Mouse (Mus musculus): ENCODE data around the gene Alpl. TPM values are rescaled to one million over a fixed set of nuclear protein-coding genes. Genes with fewer than 3 reads are reported as not detected.

The Alpl gene
- polyA plus RNA-seq, 1 experiment: 8.2 TPM

DNA sequence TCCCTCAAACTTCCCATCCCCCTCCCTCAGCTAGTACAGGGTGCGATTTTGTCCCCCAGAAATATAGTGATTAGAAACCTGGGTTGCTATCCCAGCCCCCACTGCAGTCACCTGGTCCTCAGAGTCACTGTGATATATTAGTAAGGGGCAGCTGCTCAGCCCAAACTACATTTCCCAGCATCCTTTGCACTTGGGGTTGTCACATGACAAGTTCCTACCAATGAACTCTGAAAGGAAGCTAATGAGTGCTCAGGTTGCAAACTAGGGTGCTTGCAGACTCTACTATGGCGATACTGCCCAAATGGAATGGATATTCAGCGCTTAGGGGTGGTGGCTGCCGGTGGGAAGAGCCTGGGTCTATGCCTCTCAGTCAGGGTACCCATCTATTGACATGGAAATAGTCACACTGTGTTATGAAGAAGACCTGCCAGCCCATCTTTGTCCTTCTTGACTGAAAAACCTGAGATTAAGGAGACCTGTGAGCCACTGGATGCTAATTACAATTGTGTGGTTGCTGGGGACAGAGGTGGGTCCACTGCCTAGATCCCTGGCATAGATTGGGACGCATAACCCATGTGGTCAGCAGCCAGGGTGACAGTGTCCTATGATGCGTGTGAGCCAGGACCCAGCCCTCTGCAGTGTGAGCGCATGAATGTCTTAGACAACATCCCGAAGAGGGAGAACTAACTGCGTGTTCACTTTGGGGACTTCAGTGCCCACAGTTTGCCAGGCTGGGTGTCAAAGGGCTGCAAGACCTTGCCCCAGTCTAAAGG, 56.8 kb downstream of the Alpl start:
- Histone ChIP-seq H3K27me3 (ENCODE audit: control insufficient read depth, insufficient read depth, low read length) (no peaks in the 10 kb centered on the region), H3K27ac (ENCODE audit: control insufficient read depth, insufficient read depth, low read depth, low read length) (no peak overlapping the region), H3K36me3 (ENCODE audit: control insufficient read depth, insufficient read depth, low read length) (no peaks in the 10 kb centered on the region), H3K4me1 (ENCODE audit: control insufficient read depth, insufficient read depth, low read length) (no peaks in the 10 kb centered on the region), H3K4me3 (ENCODE audit: control insufficient read depth, low read depth, low read length) (no peak overlapping the region)
- TF ChIP-seq CTCF (IDR thresholded peaks at IDR 0.05; ENCODE audit: control insufficient read depth, insufficient read depth, insufficient replicate concordance, low read depth, low read length): no peak; the same call in 1 of the 2 replicates
- no peak for TF ChIP-seq POLR2A (IDR thresholded peaks at IDR 0.05; ENCODE audit: control insufficient read depth, low read depth, low read length)

DNA sequence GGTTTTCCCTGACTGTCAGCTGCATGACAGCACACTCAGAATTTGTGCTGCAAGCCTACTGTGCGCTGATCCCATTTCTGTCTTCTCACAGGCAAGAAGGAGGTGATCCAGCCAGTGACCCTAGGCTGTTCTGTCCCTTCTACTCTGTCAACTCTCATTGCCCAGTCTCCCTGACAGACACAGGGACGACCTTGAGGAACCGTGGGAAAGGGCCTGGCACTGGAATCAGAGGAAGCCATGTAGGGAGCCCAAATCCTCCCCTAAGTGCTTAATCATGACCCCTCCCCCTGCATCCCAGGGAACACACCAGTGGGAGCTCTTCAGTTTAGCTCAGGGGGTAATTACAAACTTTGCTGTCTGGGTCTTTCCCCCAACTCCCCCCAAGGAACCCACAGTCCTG, 58.4 kb downstream of the Alpl start:
- Histone ChIP-seq H3K27me3 (ENCODE audit: control insufficient read depth, insufficient read depth, low read length) (no peaks in the 10 kb centered on the region), H3K36me3 (ENCODE audit: control insufficient read depth, insufficient read depth, low read length) (no peaks in the 10 kb centered on the region), H3K27ac (ENCODE audit: control insufficient read depth, insufficient read depth, low read depth, low read length) (no peak overlapping the region), H3K4me1 (ENCODE audit: control insufficient read depth, insufficient read depth, low read length) (no peaks in the 10 kb centered on the region), H3K4me3 (ENCODE audit: control insufficient read depth, low read depth, low read length) (no peak overlapping the region)
- TF ChIP-seq POLR2A (IDR thresholded peaks at IDR 0.05; ENCODE audit: control insufficient read depth, low read depth, low read length) (no peak), CTCF (IDR thresholded peaks at IDR 0.05; ENCODE audit: control insufficient read depth, insufficient read depth, insufficient replicate concordance, low read depth, low read length) (no peak)

DNA sequence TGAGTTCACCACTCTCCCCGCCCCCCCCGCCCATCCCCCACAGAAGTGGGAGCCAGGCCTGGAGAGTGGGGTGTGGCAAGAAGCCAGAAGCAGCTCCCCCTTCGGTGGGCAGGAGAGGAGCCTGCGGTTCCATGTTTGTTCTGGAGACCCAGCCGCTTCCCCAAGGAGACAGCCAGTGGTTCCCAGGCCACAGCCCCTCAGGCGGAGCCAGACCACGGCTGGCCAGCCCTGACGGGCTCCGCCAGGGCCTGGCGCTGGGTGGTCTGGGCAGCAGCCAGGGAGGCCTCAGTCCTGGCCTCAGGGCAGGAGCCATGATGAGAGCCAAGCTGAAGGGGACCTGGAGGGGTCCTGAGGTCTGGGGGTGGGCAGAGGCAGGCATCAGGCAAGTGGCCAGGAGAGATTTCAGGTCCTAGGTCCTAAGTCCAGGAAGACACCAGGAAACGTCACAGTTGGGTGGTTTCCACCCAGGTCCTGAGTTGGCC, 59.9 kb downstream of the Alpl start:
- Histone ChIP-seq H3K4me1 (ENCODE audit: control insufficient read depth, insufficient read depth, low read length) (no peaks in the 10 kb centered on the region), H3K4me3 (ENCODE audit: control insufficient read depth, low read depth, low read length) (no peak overlapping the region)

DNA sequence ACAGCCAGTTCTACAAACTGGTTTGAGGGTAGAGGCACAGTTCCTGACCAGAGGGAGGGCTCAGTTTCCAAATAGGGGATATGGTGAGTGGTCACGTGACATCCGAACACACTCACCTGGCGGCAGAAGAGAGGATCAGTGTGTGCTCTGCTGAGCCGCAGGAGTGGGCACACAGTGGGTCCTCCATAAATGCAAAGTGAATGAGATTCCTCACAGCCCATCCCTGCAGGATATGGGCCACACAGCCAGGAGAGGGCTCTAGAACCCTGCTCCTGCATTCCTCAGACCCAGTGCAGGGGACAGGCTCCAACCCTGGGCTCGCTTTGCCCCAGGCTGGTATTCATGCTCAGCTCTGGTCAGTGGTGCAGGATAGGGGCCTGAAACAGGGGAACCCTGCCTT, 62.7 kb downstream of the Alpl start:
- Histone ChIP-seq H3K27ac (ENCODE audit: control insufficient read depth, insufficient read depth, low read depth, low read length) (no peak overlapping the region), H3K27me3 (ENCODE audit: control insufficient read depth, insufficient read depth, low read length) (no peaks in the 10 kb centered on the region)
- 0 out of 2 replicates have a peak, but pooled peaks have one; percentile 4 for TF ChIP-seq CTCF (IDR thresholded peaks at IDR 0.05; ENCODE audit: control insufficient read depth, insufficient read depth, insufficient replicate concordance, low read depth, low read length)
- TF ChIP-seq POLR2A (IDR thresholded peaks at IDR 0.05; ENCODE audit: control insufficient read depth, low read depth, low read length): no peak

More for the DNA sequence above, 59.9 kb downstream of the Alpl start:
- Histone ChIP-seq H3K27ac (ENCODE audit: control insufficient read depth, insufficient read depth, low read depth, low read length) (no peak overlapping the region), H3K36me3 (ENCODE audit: control insufficient read depth, insufficient read depth, low read length) (no peaks in the 10 kb centered on the region), H3K27me3 (ENCODE audit: control insufficient read depth, insufficient read depth, low read length) (no peaks in the 10 kb centered on the region)
- TF ChIP-seq CTCF (IDR thresholded peaks at IDR 0.05; ENCODE audit: control insufficient read depth, insufficient read depth, insufficient replicate concordance, low read depth, low read length) (no peak), POLR2A (IDR thresholded peaks at IDR 0.05; ENCODE audit: control insufficient read depth, low read depth, low read length) (no peak)

DNA sequence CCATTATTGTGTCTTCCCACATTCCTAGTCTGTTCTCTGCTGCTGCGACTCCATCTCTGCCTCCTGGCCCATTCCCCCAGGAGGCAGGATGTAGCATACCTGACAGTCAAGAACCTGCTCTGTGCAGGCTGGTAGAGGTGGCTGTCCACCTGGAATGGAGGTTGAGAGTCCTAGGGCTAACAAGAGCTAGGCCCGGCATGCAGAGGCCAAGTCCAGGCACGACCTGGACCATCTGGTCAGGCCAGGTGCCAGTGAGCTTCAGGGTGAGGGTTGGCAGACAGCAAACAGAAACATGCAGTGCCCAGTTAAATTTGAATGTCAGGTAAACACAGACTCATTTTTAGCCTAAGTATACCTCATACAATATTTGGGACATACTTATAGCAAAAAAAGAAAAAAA, 63.2 kb downstream of the Alpl start:
- no peak overlapping the region for H3K27ac ChIP-seq (ENCODE audit: control insufficient read depth, insufficient read depth, low read depth, low read length)

More for the DNA sequence above, 62.7 kb downstream of the Alpl start:
- Histone ChIP-seq H3K36me3 (ENCODE audit: control insufficient read depth, insufficient read depth, low read length) (no peaks in the 10 kb centered on the region), H3K4me3 (ENCODE audit: control insufficient read depth, low read depth, low read length) (no peak overlapping the region), H3K4me1 (ENCODE audit: control insufficient read depth, insufficient read depth, low read length) (peaks cover 2% of the 10 kb centered on the region)

DNA sequence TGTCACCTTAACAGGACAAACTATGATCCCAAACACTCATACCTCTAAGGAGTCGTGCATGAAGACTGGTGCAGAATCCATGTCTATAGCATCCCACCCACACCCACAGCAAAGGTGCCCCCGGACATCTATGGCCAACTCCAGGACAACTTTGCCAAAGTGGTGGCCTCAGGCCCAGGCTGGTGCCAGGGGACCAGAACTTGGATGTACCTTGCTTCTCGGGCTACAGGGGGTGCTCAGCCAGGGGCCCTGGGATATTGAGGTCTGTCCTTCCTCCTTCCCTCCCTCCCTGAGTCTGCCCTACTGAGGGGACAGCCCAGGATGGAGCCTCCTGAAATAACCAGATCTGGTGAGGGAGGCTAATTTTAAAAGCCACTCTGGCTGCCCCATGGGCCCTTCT, 63.8 kb downstream of the Alpl start:
- H3K36me3 ChIP-seq (ENCODE audit: control insufficient read depth, insufficient read depth, low read length): no peaks in the 10 kb centered on the region
- no peak for TF ChIP-seq CTCF (IDR thresholded peaks at IDR 0.05; ENCODE audit: control insufficient read depth, insufficient read depth, insufficient replicate concordance, low read depth, low read length)
- no peak for TF ChIP-seq POLR2A (IDR thresholded peaks at IDR 0.05; ENCODE audit: control insufficient read depth, low read depth, low read length)
- no peaks in the 10 kb centered on the region for H3K27me3 ChIP-seq (ENCODE audit: control insufficient read depth, insufficient read depth, low read length)
- peaks cover 7% of the 10 kb centered on the region for H3K4me1 ChIP-seq (ENCODE audit: control insufficient read depth, insufficient read depth, low read length)
- no peak overlapping the region for H3K4me3 ChIP-seq (ENCODE audit: control insufficient read depth, low read depth, low read length)
- no peak overlapping the region for H3K27ac ChIP-seq (ENCODE audit: control insufficient read depth, insufficient read depth, low read depth, low read length)

More for the DNA sequence above, 63.2 kb downstream of the Alpl start:
- H3K4me3 ChIP-seq (ENCODE audit: control insufficient read depth, low read depth, low read length): no peak overlapping the region
- no peaks in the 10 kb centered on the region for H3K27me3 ChIP-seq (ENCODE audit: control insufficient read depth, insufficient read depth, low read length)
- H3K4me1 ChIP-seq (ENCODE audit: control insufficient read depth, insufficient read depth, low read length): peaks cover 7% of the 10 kb centered on the region
- no peaks in the 10 kb centered on the region for H3K36me3 ChIP-seq (ENCODE audit: control insufficient read depth, insufficient read depth, low read length)
- TF ChIP-seq CTCF (IDR thresholded peaks at IDR 0.05; ENCODE audit: control insufficient read depth, insufficient read depth, insufficient replicate concordance, low read depth, low read length) (no peak), POLR2A (IDR thresholded peaks at IDR 0.05; ENCODE audit: control insufficient read depth, low read depth, low read length) (no peak)

DNA sequence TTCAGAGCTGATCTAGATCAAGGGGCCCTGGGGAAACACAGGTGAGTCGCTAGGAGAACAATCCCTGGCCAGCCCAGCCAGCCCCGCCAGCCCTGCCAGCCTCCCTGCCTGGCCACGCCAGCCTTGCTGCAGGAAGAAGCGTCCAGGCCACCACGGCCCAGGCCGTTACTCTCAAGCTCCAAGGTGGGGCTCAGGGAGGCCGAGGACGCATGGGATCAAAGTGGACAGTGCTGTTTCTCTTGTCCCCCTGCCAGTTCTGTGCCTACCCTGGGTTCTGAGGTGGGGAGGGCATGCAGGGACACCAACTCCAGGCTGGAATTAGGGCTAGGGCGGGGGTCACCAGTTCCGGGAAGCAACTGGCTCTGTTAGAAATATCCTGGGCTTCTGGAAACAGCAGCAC, 64.3 kb downstream of the Alpl start:
- Histone ChIP-seq H3K27ac (ENCODE audit: control insufficient read depth, insufficient read depth, low read depth, low read length) (no peak overlapping the region), H3K4me3 (ENCODE audit: control insufficient read depth, low read depth, low read length) (no peak overlapping the region), H3K27me3 (ENCODE audit: control insufficient read depth, insufficient read depth, low read length) (no peaks in the 10 kb centered on the region), H3K4me1 (ENCODE audit: control insufficient read depth, insufficient read depth, low read length) (peaks cover 7% of the 10 kb centered on the region), H3K36me3 (ENCODE audit: control insufficient read depth, insufficient read depth, low read length) (no peaks in the 10 kb centered on the region)
- TF ChIP-seq CTCF (IDR thresholded peaks at IDR 0.05; ENCODE audit: control insufficient read depth, insufficient read depth, insufficient replicate concordance, low read depth, low read length) (no peak), POLR2A (IDR thresholded peaks at IDR 0.05; ENCODE audit: control insufficient read depth, low read depth, low read length) (no peak)

Data from testis, adult 2 months (tissue).